Comparison of ENCODE assay signal across 12 mouse cellular contexts in the genomic region with DNA sequence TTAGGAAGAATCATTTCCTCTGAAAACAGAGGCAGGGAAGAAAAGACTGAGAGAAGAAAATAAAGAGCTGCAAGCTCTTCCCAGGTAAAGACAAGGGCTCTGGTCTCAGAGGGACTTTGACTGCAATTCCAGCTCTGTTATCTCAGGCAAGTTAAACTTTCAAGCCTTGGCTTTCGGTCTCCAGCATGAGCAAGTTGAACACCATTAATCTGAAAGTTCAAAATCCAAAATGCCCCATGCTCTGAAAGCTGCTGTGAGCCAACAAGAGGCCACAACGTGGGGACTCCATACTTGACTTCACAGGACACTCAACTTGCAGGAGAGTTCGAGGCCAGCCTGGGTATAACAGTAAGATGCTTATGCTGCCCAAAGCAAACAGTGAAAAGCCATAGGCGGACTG.
"Had no signal": no experiment of that assay in that cellular context is flagged by ENCODE, and none has a peak within 500 bp of the region (broad histone marks: within the 10 kb centered on the region; RNA-seq: fewer than 3 reads in every experiment).

No protein-coding gene starts in this region.

- H3K9me3 ChIP-seq: limb, embryonic 12.5 days; limb, embryonic 15.5 days; liver, embryonic 13.5 days; stomach, embryonic 15.5 days had no signal

- H3K36me3 ChIP-seq: limb, embryonic 15.5 days; stomach, embryonic 15.5 days had no signal

- H3K27ac ChIP-seq: limb, embryonic 12.5 days; limb, embryonic 15.5 days; liver, embryonic 13.5 days; stomach, embryonic 15.5 days had no signal

- DNase-seq: kidney, postnatal 36 days; left cerebral cortex, postnatal 4 days; liver, embryonic 13.5 days; lung, adult 2 months; lung, postnatal 14 days; lung, postnatal 4 days; midbrain, embryonic 14.5 days; thymus, postnatal 25 days had no signal

- H3K27me3 ChIP-seq: limb, embryonic 12.5 days; limb, embryonic 15.5 days; liver, embryonic 13.5 days; stomach, embryonic 15.5 days had no signal

- H3K4me3 ChIP-seq: limb, embryonic 12.5 days; limb, embryonic 15.5 days; liver, embryonic 13.5 days; stomach, embryonic 15.5 days had no signal

- H3K9ac ChIP-seq: limb, embryonic 12.5 days; limb, embryonic 15.5 days; liver, embryonic 13.5 days; stomach, embryonic 15.5 days had no signal

- H3K4me2 ChIP-seq: limb, embryonic 12.5 days; limb, embryonic 15.5 days; liver, embryonic 13.5 days; midbrain, embryonic 11.5 days; stomach, embryonic 15.5 days had no signal
